Mouse (Mus musculus) adrenal gland, postnatal 4 days (tissue): Measurements from ENCODE around the gene Dnah1. TPM values are rescaled to one million over a fixed set of nuclear protein-coding genes. Genes with fewer than 3 reads are reported as not detected.

Experiments used
- DNase-seq, 2 experiments: peaks; one replicate each; pipeline ENCODE4 v3.0.0; 2021 to 2022; ENCODE audit warnings: low spot score in 2 of 2, mixed read lengths in 2 of 2
- total RNA-seq, 2 experiments: library from RNA; stranded (reverse); gene quantifications; 2 replicates each; pipeline ENCODE4 v1.2.3; 2021

Dnah1 gene
- total RNA-seq, 2 experiments from 2014 or later: 2.4 to 3.2 TPM

- DNase-seq: no peak
Observed at GRCm38 (mm10) chr14:31319546-31319945, 4.2 kb downstream of the Dnah1 start.

- DNase-seq: no peak
Observed at GRCm38 (mm10) chr14:31317754-31318153, 5.9 kb downstream of the Dnah1 start.

GRCm38 (mm10) chr14:31316613-31317012 lies 7.1 kb downstream of the Dnah1 start:
- DNase-seq: no peak

- DNase-seq: no peak
Observed at GRCm38 (mm10) chr14:31313192-31313591, 10.5 kb downstream of the Dnah1 start.

- no peak for DNase-seq
Observed at GRCm38 (mm10) chr14:31285728-31286127, 38.0 kb downstream of the Dnah1 start.

- peak; percentile 63 to 64 for DNase-seq
Observed at GRCm38 (mm10) chr14:31272164-31272563, 51.5 kb downstream of the Dnah1 start.

GRCm38 (mm10) chr14:31271121-31271520 lies 52.6 kb downstream of the Dnah1 start:
- no peak for DNase-seq

- no peak for DNase-seq
Observed at GRCm38 (mm10) chr14:31269456-31270100, 54.1 kb downstream of the Dnah1 start.

GRCm38 (mm10) chr14:31268301-31269001 lies 55.2 kb downstream of the Dnah1 start:
- DNase-seq: no peak

GRCm38 (mm10) chr14:31267649-31268048 lies 56.0 kb downstream of the Dnah1 start:
- DNase-seq: no peak

- DNase-seq: no peak
Observed at GRCm38 (mm10) chr14:31260932-31261331, 62.8 kb downstream of the Dnah1 start.

GRCm38 (mm10) chr14:31260374-31260773 lies 63.3 kb downstream of the Dnah1 start:
- DNase-seq: no peak

- DNase-seq: no peak
Observed at GRCm38 (mm10) chr14:31258476-31259050, 65.1 kb downstream of the Dnah1 start.

GRCm38 (mm10) chr14:31252091-31252490 lies 71.6 kb downstream of the Dnah1 start:
- DNase-seq: no peak

- DNase-seq: no peak
Observed at GRCm38 (mm10) chr14:31251626-31252025, 72.1 kb downstream of the Dnah1 start.

GRCm38 (mm10) chr14:31251084-31251604 lies 72.6 kb downstream of the Dnah1 start, which contains the start of the genes Phf7 and Bap1:
Phf7 (minus strand) TSS chr14:31251317.
Bap1 (plus strand) TSS chr14:31251450.
- DNase-seq: peak; percentile 93

GRCm38 (mm10) chr14:31250222-31251083 lies 73.2 kb downstream of the Dnah1 start:
- no peak for DNase-seq

GRCm38 (mm10) chr14:31248396-31248795 lies 75.3 kb downstream of the Dnah1 start:
- no peak for DNase-seq

- DNase-seq: no peak
Observed at GRCm38 (mm10) chr14:31245946-31246345, 77.8 kb downstream of the Dnah1 start.

GRCm38 (mm10) chr14:31244777-31245176 lies 78.9 kb downstream of the Dnah1 start:
- DNase-seq: no peak

- no peak for DNase-seq
Observed at GRCm38 (mm10) chr14:31240528-31240927, 83.2 kb downstream of the Dnah1 start.
